Mouse (Mus musculus): ENCODE data around the gene Gm8180. TPM values are rescaled to one million over a fixed set of nuclear protein-coding genes. Genes with fewer than 3 reads are reported as not detected.
A peak's percentile ranks its signal among the peaks of the same experiment; 100 is the strongest.
"Not testable (repeated sequence)": the region's sequence is repeated elsewhere in the genome, so short reads cannot be mapped to it uniquely, and the experiment has no call there.

Gm8180 gene
- total RNA-seq (2015) (not detected in 2 replicates), total RNA-seq (2017) (not detected in 2 replicates)

DNA sequence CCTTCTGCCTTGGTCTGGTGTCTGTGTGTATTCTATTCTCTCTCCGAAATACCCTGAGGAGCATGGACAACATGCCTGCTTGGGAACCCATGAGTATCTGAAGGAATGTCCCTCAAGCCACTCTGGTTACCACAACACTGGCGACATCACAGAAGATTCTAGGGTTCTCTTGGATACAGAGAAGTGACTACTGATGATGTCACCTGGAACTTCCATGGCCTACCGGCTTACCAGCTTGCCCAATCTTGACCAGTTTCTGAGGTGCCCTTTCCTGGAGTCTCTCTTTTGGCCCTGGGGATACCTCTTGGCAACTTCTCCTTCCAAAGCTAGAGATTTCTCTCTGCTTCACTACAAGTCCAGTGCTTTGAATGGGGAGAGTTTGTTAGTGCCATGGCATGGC lies at the start of gene Gm8180:
Gene Gm8180 (minus strand): TSS at position 101 of the 400 bp plus-strand sequence.
- not testable (repeated sequence) for ATAC-seq (ENCODE audit: poor library complexity, severe bottlenecking)

DNA sequence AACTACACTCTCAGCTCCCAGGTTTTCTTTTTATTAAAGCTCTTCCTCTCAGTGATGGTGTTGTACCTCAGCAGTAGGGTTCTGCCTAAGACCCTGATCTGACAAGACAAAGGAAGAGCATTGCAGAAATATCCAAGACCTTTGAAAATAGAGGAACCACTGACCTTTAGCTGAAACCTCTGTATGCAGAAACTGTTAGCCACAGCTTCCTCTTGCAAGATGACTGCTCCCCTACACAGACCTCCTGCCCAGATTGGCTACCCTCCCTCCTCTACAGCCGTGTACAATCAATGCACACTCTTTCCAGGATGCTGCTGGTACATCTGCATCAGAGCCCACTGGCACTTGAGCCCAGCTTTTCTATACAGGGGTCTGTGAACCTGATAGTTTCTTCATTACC lies 45.8 kb upstream of the Gm8180 start:
- peak; percentile 95 for ATAC-seq (ENCODE audit: poor library complexity, severe bottlenecking)

DNA sequence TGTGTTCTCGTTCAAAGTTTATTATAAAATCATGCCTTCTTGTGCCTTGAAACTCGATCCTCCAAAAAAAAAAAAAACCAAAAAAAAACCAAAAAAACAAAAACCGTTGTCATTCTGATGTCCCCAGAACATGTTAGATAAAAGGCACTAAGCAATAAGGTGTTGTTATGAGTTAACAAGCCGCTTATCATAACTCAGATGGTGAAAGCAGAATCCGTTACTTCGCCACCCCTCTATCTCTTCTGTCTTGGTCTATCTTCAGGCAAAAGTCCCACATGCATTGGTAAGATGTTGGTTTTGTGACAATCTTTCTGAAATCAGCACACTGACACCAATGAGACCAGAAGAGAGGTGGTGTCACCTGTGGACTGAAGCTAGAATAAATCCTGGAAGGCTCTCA lies 39.6 kb upstream of the Gm8180 start:
- ATAC-seq (ENCODE audit: poor library complexity, severe bottlenecking) = not testable (repeated sequence)

DNA sequence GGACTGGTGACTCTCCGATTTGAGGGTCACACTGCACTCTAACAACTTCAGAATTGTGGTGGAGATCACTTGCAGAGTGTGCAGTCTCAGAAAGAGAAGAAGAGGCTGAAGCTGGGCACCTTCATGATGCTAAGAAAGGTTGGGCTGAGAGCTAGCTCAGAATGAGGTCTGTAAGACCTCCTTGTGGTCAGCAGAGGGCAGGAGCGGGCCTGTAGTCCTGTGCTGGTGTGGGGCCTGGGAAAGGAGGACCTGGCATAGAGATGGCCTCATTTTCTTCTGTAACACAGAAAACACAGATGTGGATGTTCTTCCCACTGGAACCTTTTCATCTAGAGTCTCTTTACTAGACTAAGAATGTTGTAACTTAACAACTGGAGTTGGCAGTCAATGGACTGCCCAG lies 37.3 kb upstream of the Gm8180 start:
- ATAC-seq (ENCODE audit: poor library complexity, severe bottlenecking) = peak; percentile 94

GRCm38 (mm10) chr14:43812458-43812857 lies 27.9 kb upstream of the Gm8180 start:
- ATAC-seq (ENCODE audit: poor library complexity, severe bottlenecking) = not testable (repeated sequence)

DNA sequence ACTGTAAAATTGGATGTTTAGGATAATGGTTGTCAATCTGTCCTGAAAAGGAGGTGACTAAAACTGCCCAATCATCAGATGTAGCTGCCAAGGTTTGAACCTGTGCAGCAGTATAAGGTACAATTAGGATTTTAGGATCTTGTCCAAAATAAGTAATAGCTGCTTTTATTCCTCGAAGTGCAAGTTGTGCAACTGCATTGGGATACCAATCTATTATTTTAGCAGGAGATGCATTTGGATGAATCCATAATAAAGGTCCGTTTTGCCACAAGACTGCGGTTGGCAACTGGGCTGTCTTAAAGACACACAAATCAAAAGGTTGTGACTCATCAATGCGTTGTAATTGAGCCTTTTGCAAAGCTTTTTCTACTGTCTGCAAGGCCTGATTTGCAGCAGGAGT lies 23.6 kb upstream of the Gm8180 start:
- ATAC-seq (ENCODE audit: poor library complexity, severe bottlenecking) = not testable (repeated sequence)

- not testable (repeated sequence) for ATAC-seq (ENCODE audit: poor library complexity, severe bottlenecking)
Observed at GRCm38 (mm10) chr14:43804435-43804834, 19.9 kb upstream of the Gm8180 start.

DNA sequence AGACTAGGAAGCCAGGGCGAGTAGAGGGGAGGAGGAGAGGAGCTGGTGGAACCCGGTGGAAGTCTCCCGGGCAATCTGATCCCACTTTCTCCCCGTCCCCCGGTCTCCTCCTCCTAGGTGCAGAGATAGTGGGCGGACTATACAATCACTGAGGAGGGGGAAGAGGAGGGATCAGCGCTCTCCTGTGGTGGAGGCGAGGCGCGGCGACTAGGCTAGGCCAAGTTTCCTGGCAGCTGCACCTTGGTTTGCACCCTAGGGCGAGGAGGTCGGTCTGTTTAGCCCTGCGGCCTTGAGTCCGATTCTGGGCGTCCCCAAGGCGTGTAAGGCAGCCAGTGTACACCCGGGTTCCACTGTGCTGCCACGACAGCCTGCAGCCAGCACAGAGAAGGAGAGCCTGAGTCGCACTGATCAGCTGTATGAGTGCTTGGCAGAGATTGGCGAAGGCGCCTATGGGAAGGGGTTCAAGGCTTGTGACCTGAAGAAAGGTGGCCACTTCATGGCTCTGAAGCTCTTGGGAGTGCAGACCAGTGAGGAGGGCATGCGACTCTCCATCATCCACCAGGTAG lies 12.4 kb upstream of the Gm8180 start:
- ATAC-seq (ENCODE audit: poor library complexity, severe bottlenecking) = not testable (repeated sequence)

DNA sequence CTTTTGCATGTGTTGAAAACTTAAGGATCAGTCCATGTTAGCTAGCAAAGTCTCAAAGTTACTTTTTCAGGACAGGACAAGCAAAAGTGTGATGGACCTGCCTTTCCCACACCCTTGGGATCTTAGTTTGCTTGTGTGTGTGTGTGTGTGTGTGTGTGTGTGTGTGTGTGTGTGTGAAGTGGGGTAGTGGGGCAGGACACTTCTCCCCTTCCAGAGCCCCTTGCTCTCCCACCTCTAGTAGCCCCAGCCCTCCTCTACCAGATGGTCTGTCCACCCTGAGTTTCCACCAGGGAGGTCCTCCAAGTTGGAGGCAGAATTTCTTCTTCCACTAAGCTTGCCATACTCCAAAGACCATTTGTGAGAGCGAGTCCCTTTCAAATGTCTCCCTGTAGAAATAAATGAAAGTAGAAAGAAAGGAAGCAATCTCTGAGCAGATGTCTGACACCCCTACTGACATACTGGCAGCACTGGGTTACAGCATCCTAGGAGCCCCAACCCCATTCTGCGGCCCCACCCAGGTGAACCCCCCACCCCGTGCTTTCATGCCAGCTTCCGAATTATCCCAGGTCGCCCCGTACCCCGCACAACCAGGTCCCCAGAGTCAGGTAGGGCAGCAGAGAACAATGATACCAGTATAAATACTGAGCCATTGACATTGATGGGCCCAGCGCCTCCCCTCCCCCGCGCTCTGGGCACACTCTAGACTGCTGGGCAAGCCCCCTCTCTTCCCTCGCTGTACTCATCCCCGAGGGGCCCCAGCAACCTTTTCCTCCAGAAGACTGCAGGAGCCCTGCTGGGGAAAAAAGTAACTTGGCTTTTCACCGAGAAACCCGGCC lies 11.7 kb upstream of the Gm8180 start:
- no peak for ATAC-seq (ENCODE audit: poor library complexity, severe bottlenecking)

GRCm38 (mm10) chr14:43793811-43794210 lies 9.3 kb upstream of the Gm8180 start:
- ATAC-seq (ENCODE audit: poor library complexity, severe bottlenecking) = not testable (repeated sequence)

DNA sequence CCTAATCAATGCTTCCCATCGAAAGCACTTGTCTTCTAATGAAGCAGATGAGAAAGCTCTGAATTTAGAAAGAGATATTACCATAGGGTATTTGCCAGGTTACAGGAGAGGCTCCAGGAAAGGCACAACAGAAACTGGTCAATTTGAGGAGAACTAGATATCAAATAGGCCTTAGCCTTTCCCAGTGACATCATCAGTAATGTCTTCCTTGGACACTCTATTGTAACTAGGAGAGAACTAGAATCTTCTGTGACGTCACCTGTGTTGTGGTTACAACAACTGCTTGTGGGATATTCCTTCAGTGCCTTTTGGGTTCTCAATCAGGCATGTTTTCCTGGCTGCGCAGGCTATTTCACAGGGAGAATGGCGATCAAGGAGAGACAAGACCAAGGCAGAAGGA lies 37.0 kb downstream of the Gm8180 start, which contains the start of gene Gm6526:
Gene Gm6526 (plus strand): TSS at position 301 of the 400 bp plus-strand sequence.
- not testable (repeated sequence) for ATAC-seq (ENCODE audit: poor library complexity, severe bottlenecking)

Other genes starting within 250 kb of the Gm8180 start
- not detected in 2 replicates for gene Gm5799, start 241.2 kb downstream of the Gm8180 start, total RNA-seq (2015)
- not detected in 2 replicates for gene Gm5799, start 241.2 kb downstream of the Gm8180 start, total RNA-seq (2017)
- not detected in 2 replicates for gene Gm17654, start 205.6 kb downstream of the Gm8180 start, total RNA-seq (2015)
- not detected in 2 replicates for gene Gm17654, start 205.6 kb downstream of the Gm8180 start, total RNA-seq (2017)
- gene Gm10375, start 176.7 kb downstream of the Gm8180 start, total RNA-seq (2015) = not detected in 2 replicates
- gene Gm10375, start 176.7 kb downstream of the Gm8180 start, total RNA-seq (2017) = not detected in 2 replicates
- gene Gm8165, start 107.5 kb downstream of the Gm8180 start, total RNA-seq (2015) = not detected in 2 replicates
- not detected in 2 replicates for gene Gm8165, start 107.5 kb downstream of the Gm8180 start, total RNA-seq (2017)
- 0.16 and 0.67 TPM in 2 replicates for gene Gm7324, start 86.9 kb downstream of the Gm8180 start, total RNA-seq (2015)
- 3.4 and 5.7 TPM in 2 replicates for gene Gm7324, start 86.9 kb downstream of the Gm8180 start, total RNA-seq (2017)
- gene Gm16506, start 57.3 kb downstream of the Gm8180 start, total RNA-seq (2015) = not detected in 2 replicates
- not detected in 2 replicates for gene Gm16506, start 57.3 kb downstream of the Gm8180 start, total RNA-seq (2017)
- gene Gm6526, start 36.9 kb downstream of the Gm8180 start, total RNA-seq (2015) = not detected in 2 replicates
- not detected in 2 replicates for gene Gm6526, start 36.9 kb downstream of the Gm8180 start, total RNA-seq (2017)
- 214 and 289 TPM in 2 replicates for gene Ear1, start 90.8 kb upstream of the Gm8180 start, total RNA-seq (2015)
- 277 and 344 TPM in 2 replicates for gene Ear1, start 90.8 kb upstream of the Gm8180 start, total RNA-seq (2017)
- gene Ear10, start 138.8 kb upstream of the Gm8180 start, total RNA-seq (2015) = 1.1 TPM in 1 of 2 replicates, not detected in the other
- gene Ear10, start 138.8 kb upstream of the Gm8180 start, total RNA-seq (2017) = not detected in 2 replicates
- 28.5 and 30.3 TPM in 2 replicates for gene Gm8113, start 140.6 kb upstream of the Gm8180 start, total RNA-seq (2015)
- gene Gm8113, start 140.6 kb upstream of the Gm8180 start, total RNA-seq (2017) = 24.9 and 28.7 TPM in 2 replicates
- gene Ang5, start 172.3 kb upstream of the Gm8180 start, total RNA-seq (2015) = not detected in 2 replicates
- not detected in 2 replicates for gene Ang5, start 172.3 kb upstream of the Gm8180 start, total RNA-seq (2017)
- not detected in 2 replicates for gene Ang6, start 217.5 kb upstream of the Gm8180 start, total RNA-seq (2015)
- not detected in 2 replicates for gene Ang6, start 217.5 kb upstream of the Gm8180 start, total RNA-seq (2017)